Mouse (Mus musculus) myocyte (in vitro differentiated cells): ENCODE data around the gene Nmbr. TPM values are rescaled to one million over a fixed set of nuclear protein-coding genes. Genes with fewer than 3 reads are reported as not detected.

Experiments used
- H3K27me3 ChIP-seq: one replicate; pipeline ENCODE4 v1.6.1; 2011; ENCODE audit not compliant: control insufficient read depth, insufficient read depth, insufficient read length
- H3K36me3 ChIP-seq: one replicate; pipeline ENCODE4 v1.6.1; 2011; ENCODE audit not compliant: control insufficient read depth, insufficient read depth
- H3K4me2 ChIP-seq: one replicate; pipeline ENCODE4 v1.6.1; 2011; ENCODE audit warnings: low read depth, control low read depth
- H3K4me3 ChIP-seq: one replicate; pipeline ENCODE4 v1.5.1; 2011; ENCODE audit warnings: mild to moderate bottlenecking, control low read depth, moderate library complexity
- H3K79me2 ChIP-seq: one replicate; pipeline ENCODE4 v1.6.1; 2011; ENCODE audit not compliant: control insufficient read depth, insufficient read depth
- H3ac ChIP-seq: one replicate; pipeline ENCODE4 v1.6.1; 2011; ENCODE audit not compliant: control insufficient read depth, insufficient read length
- CEBPB ChIP-seq: IDR thresholded peaks from 2 replicates; pipeline ENCODE4 v1.6.1; 2011; ENCODE audit warnings: mild to moderate bottlenecking, moderate library complexity; ENCODE audit not compliant: poor library complexity, insufficient read depth, severe bottlenecking
- E2F4 ChIP-seq: IDR thresholded peaks from one replicate; pipeline ENCODE4 v1.6.1; 2011; ENCODE audit warnings: mild to moderate bottlenecking, control low read depth, moderate library complexity; ENCODE audit not compliant: insufficient read depth
- MAX ChIP-seq: IDR thresholded peaks from one replicate; pipeline ENCODE4 v1.6.1; 2011; ENCODE audit warnings: low read depth, mild to moderate bottlenecking, control low read depth
- MYOD1 ChIP-seq, 3 experiments: IDR thresholded peaks; one replicate each; pipeline ENCODE4 v1.6.1; 2011; ENCODE audit warnings: control low read depth in 2 of 3, low read depth in 2 of 3, mild to moderate bottlenecking in 2 of 3, moderate library complexity in 1 of 3; ENCODE audit not compliant: insufficient read length in 2 of 3, control insufficient read depth in 1 of 3
- MYOG ChIP-seq, 3 experiments: IDR thresholded peaks; one replicate each; pipeline ENCODE4 v1.6.1; 2011; ENCODE audit warnings: control low read depth in 2 of 3, low read depth in 2 of 3, mild to moderate bottlenecking in 2 of 3; ENCODE audit not compliant: insufficient read length in 2 of 3, control insufficient read depth in 1 of 3, insufficient read depth in 1 of 3
- POLR2A ChIP-seq: IDR thresholded peaks from one replicate; pipeline ENCODE4 v1.6.1; 2011; ENCODE audit warnings: low read depth, mild to moderate bottlenecking, control low read depth, moderate library complexity; ENCODE audit not compliant: insufficient read length
- POLR2AphosphoS2 ChIP-seq: IDR thresholded peaks from one replicate; pipeline ENCODE4 v1.6.1; 2011; ENCODE audit warnings: low read depth, control low read depth; ENCODE audit not compliant: insufficient read length
- REST ChIP-seq: IDR thresholded peaks from one replicate; pipeline ENCODE4 v1.6.1; 2011; ENCODE audit warnings: mild to moderate bottlenecking, control low read depth, moderate library complexity; ENCODE audit not compliant: insufficient read depth, insufficient read length
- SRF ChIP-seq: IDR thresholded peaks from one replicate; pipeline ENCODE4 v1.6.1; 2011; ENCODE audit warnings: low read depth; ENCODE audit not compliant: control insufficient read depth, insufficient read length
- TCF12 ChIP-seq: IDR thresholded peaks from one replicate; pipeline ENCODE4 v1.6.1; 2011; ENCODE audit warnings: mild to moderate bottlenecking, control low read depth; ENCODE audit not compliant: poor library complexity, insufficient read depth, severe bottlenecking
- TCF3 ChIP-seq: IDR thresholded peaks from one replicate; pipeline ENCODE4 v1.6.1; 2011; ENCODE audit warnings: low read depth, control low read depth; ENCODE audit not compliant: insufficient read length
- USF1 ChIP-seq: IDR thresholded peaks from one replicate; pipeline ENCODE4 v1.6.1; 2011; ENCODE audit warnings: low read depth, mild to moderate bottlenecking, control low read depth, moderate library complexity
- polyA plus RNA-seq: library from polyadenylated mRNA; unstranded; fragments of >200 nt; fragmentation: generic; extraction: Trizol; gene quantifications from one replicate; pipeline ENCODE4 v1.2.1, GENCODE M21; 2012; ENCODE audit warnings: missing spikeins

Nmbr gene
- polyA plus RNA-seq, 1 experiment = 0.06 TPM

DNA sequence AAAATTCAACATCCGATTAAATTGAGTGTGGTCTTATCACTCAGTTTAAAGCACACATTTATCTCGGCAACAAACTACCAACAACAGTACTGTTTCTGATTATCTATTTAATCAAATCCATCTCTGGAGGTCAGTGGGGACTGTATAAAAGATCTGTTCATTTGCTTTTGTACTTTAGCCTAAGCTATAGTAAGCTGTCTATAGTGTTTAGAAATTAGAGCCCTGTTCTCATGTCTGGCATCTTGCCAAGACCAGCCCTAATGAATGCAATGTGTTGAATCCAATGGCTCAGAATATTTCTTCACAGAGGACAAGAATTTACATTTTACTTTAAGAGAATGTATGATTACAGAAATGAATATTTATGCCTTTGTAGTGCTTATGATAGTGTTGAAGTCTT is 69.1 kb downstream of the Nmbr start:
- Histone ChIP-seq H3K4me3 (no peak overlapping the region), H3K27me3 (no peaks in the 10 kb centered on the region), H3K79me2 (no peaks in the 10 kb centered on the region), H3ac (no peak overlapping the region), H3K4me2 (no peak overlapping the region), H3K36me3 (no peaks in the 10 kb centered on the region)
- TF ChIP-seq TCF12 = no peak
- no peak for TF ChIP-seq SRF
- TF ChIP-seq E2F4 = no peak
- TF ChIP-seq TCF3 = no peak
- no peak for TF ChIP-seq MYOD1 (IDR thresholded peaks at IDR 0.05; ENCODE audit: control insufficient read depth in 1 of 3, insufficient read length in 2 of 3, low read depth in 2 of 3)
- no peak for TF ChIP-seq POLR2A
- no peak for TF ChIP-seq MAX
- no peak for TF ChIP-seq MYOG (IDR thresholded peaks at IDR 0.05; ENCODE audit: control insufficient read depth in 1 of 3, insufficient read depth in 1 of 3, insufficient read length in 2 of 3, low read depth in 2 of 3)
- no peak for TF ChIP-seq REST

DNA sequence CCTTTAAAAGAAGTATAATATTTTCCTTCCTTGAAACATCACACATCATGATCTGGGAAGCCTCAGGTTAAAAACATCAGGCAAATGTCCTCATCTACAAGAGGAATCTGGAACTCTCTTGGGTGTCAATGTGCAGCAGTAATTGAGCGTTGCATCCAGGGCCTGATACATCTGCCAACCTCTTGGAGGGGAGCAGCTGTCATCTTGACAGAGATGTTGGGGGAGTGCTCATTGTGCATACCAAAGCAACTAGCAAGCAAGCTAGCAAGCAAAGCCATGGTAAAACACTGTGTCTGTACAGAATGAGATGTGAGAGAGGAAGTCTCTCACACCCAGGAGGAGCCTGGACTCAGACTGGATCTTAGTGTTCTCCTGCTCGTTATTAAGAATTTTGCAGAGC is 84.6 kb downstream of the Nmbr start:
- no peak overlapping the region for H3K4me2 ChIP-seq
- H3K36me3 ChIP-seq = no peaks in the 10 kb centered on the region
- no peaks in the 10 kb centered on the region for H3K27me3 ChIP-seq
- no peaks in the 10 kb centered on the region for H3K79me2 ChIP-seq
- no peak overlapping the region for H3K4me3 ChIP-seq
- no peak for TF ChIP-seq E2F4
- no peak for TF ChIP-seq POLR2A
- no peak for TF ChIP-seq MYOG (IDR thresholded peaks at IDR 0.05; ENCODE audit: control insufficient read depth in 1 of 3, insufficient read depth in 1 of 3, insufficient read length in 2 of 3, low read depth in 2 of 3)
- TF ChIP-seq MAX = no peak
- TF ChIP-seq CEBPB = no peak
- no peak for TF ChIP-seq TCF3
- no peak for TF ChIP-seq REST
- TF ChIP-seq USF1 = no peak
- H3ac ChIP-seq = no peak overlapping the region

DNA sequence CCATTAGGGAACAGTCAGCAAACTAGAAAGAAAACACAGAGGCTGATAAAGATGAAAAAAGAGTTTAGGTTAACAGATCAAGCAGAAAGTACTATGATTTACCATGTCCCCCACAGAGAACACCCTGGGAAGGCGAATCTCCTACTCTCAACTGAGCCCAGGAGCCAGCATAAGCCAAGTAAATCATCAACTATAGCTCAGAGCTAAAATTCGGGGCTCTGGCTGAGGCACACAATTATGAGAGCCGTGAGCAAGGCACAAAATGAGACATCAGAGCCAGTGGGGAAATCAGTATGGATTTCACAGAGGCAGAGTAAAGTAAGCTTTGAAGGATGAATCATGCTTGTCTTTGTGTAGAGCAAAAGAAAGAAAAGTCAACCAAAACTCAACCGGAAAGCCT is 111.6 kb downstream of the Nmbr start:
- Histone ChIP-seq H3K79me2 (no peaks in the 10 kb centered on the region), H3K27me3 (no peaks in the 10 kb centered on the region)

More for the DNA sequence above, 111.6 kb downstream of the Nmbr start:
- no peaks in the 10 kb centered on the region for H3K36me3 ChIP-seq
- H3ac ChIP-seq = no peak overlapping the region
- H3K4me2 ChIP-seq = no peak overlapping the region
- H3K4me3 ChIP-seq = no peak overlapping the region
- no peak for TF ChIP-seq TCF12
- no peak for TF ChIP-seq REST
- no peak for TF ChIP-seq MYOD1 (IDR thresholded peaks at IDR 0.05; ENCODE audit: control insufficient read depth in 1 of 3, insufficient read length in 2 of 3, low read depth in 2 of 3)
- TF ChIP-seq POLR2AphosphoS2 = no peak
- no peak for TF ChIP-seq MAX
- TF ChIP-seq TCF3 = no peak
- TF ChIP-seq SRF = no peak
- no peak for TF ChIP-seq CEBPB
- TF ChIP-seq POLR2A = no peak

Other genes with a start within 250 kb of the Nmbr start
- 9.3 TPM for gene Adgrg6, start 159.9 kb upstream of the Nmbr start, polyA plus RNA-seq
- 80.4 TPM for gene Vta1, start within 50 bp of the Nmbr start, polyA plus RNA-seq
- gene Gje1, start 12.6 kb downstream of the Nmbr start, polyA plus RNA-seq = not detected